Mouse (Mus musculus) E14TG2a.4 (cell line): ENCODE data around the gene Scube1.

Experiments used
- H3K27me3 ChIP-seq: 2 replicates; pipeline ENCODE4 v1.6.1; 2014; ENCODE audit warnings: low read length, control low read depth; ENCODE audit not compliant: insufficient read depth
- H3K36me3 ChIP-seq: 2 replicates; pipeline ENCODE4 v1.6.1; 2014; ENCODE audit warnings: low read length, control low read depth; ENCODE audit not compliant: insufficient read depth
- H3K4me1 ChIP-seq: replicated peaks from 2 replicates; pipeline ENCODE4 v1.6.1; 2014; ENCODE audit warnings: low read depth, low read length, control low read depth
- H3K4me3 ChIP-seq: replicated peaks from 2 replicates; pipeline ENCODE4 v1.5.1; 2014; ENCODE audit warnings: mild to moderate bottlenecking, low read length
- H3K9me3 ChIP-seq: 2 replicates; pipeline ENCODE4 v1.6.1; 2014; ENCODE audit warnings: low read length, control low read depth
- CTCF ChIP-seq: conservative IDR thresholded peaks from 2 replicates; pipeline ENCODE4 v1.5.1; 2014; ENCODE audit warnings: low read length
- NANOG ChIP-seq: IDR thresholded peaks from 2 replicates; pipeline ENCODE4 v1.6.1; 2014; ENCODE audit warnings: borderline replicate concordance, low read length, mixed read lengths
- POU5F1 ChIP-seq: IDR thresholded peaks from 2 replicates; pipeline ENCODE4 v1.6.1; 2014; ENCODE audit warnings: low read length, borderline replicate concordance

Scube1 gene

DNA sequence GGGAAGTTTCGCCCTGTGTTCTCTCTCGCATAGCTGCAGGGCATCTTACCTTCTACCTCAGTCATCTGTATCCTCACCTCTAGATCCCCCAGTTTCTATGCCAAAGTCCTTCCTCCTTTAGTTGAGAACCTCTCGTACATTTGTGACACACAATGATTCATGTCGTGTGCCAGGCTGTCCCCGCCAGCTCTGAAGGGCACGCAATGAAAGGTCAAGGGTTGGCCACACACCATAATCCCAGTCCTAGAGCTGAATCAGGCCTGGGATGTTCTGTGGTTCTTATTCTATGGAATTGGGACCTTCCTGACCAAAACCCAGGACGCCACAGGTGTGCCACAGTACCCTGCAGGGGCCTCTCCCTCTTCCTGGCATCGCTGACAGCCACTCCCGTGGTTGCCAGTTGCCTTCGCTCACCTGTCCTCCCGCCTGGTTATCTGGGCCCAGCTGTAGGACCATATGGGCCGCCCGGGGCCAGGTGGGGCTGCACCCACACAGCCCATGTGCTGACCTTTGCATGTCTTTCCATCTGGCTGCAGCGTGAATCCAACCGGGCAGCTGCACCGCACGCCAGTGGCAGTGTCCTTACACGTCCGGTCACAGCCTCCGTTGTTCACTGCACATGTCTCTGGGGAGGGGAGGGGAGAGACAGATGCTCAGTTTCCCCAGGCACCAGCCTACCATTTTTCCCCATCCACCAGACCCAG is 86.5 kb downstream of the Scube1 start:
- peaks cover 34% of the 10 kb centered on the region for H3K27me3 ChIP-seq
- peaks cover 64% of the 10 kb centered on the region for H3K4me1 ChIP-seq
- no peaks in the 10 kb centered on the region for H3K36me3 ChIP-seq
- no peaks in the 10 kb centered on the region for H3K9me3 ChIP-seq
- TF ChIP-seq NANOG, result no peak
- TF ChIP-seq POU5F1, result no peak
- TF ChIP-seq CTCF, result no peak
- H3K4me3 ChIP-seq, result peak overlapping the region; percentile 62

DNA sequence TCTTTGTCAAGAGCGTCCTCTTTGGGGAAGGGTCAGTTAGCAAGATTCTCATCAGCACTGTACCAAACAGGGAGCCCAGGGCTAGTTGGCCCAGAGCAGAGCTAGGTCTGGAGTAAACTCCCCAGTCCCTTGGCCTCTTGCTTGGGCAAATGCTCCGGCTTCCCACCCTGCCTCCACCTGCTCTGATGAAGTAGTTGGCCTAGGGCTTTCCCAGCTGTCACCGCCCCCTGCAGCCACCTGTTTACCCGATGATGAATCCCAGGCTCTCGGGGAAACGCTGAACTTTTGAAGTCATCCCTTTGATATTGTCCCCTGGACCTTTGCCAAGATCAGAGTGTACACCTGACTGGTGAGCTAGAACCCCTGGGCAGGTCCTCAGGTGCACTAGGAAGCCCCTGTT is 88.1 kb downstream of the Scube1 start:
- Histone ChIP-seq H3K4me1 (peaks cover 65% of the 10 kb centered on the region), H3K4me3 (no peak overlapping the region), H3K27me3 (peaks cover 37% of the 10 kb centered on the region), H3K9me3 (no peaks in the 10 kb centered on the region), H3K36me3 (no peaks in the 10 kb centered on the region)
- TF ChIP-seq POU5F1 (no peak), NANOG (no peak), CTCF (no peak)

DNA sequence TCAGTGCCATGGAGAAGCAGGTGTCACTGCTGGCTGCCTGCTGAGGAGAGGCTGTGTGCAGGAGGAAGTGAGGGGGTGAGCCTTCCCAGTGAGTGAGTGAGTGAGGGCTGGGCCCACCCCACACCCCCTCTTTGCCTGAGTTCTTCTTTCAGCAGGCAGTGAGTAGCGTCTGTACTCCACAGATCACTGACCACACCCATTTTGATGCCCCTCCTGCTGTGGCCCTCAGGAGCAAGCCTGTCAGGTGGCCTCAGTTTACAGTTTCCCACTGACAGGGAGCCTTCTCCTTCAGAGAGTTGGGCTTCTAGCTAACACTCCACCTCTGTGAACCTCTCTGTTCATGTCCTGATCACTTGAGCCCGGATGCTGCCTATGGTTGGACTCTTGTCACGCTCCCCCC is 89.6 kb downstream of the Scube1 start:
- Histone ChIP-seq H3K9me3 (peaks cover under 1% of the 10 kb centered on the region; the same call in 1 of the 2 replicates), H3K27me3 (peaks cover 36% of the 10 kb centered on the region), H3K4me3 (no peak overlapping the region), H3K4me1 (peaks cover 77% of the 10 kb centered on the region), H3K36me3 (no peaks in the 10 kb centered on the region)
- TF ChIP-seq NANOG (no peak), POU5F1 (no peak), CTCF (no peak)

DNA sequence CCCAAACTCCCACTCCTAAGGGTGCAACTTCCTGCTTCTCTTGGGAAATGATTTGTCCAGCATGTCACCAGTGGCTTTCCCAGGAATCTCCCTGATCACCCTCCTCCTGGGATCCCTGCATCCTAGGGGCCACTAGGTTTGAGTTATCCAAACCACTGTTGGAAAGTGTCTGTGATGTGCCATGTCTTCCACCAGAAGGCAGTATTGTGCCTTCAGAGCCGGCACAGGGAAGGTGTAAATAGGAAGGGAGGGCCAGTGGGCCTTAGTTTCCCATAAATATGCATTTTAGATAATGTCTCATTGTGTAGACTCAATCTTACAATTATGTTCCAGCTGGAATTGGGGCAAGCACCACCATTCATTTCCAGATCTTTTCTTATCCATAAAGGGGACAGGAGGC is 90.7 kb downstream of the Scube1 start:
- no peak overlapping the region for H3K4me3 ChIP-seq
- H3K36me3 ChIP-seq, result no peaks in the 10 kb centered on the region
- TF ChIP-seq CTCF (peak; percentile 60), POU5F1 (no peak), NANOG (no peak)
- H3K27me3 ChIP-seq, result peaks cover 25% of the 10 kb centered on the region
- peaks cover 75% of the 10 kb centered on the region for H3K4me1 ChIP-seq
- peaks cover 7% of the 10 kb centered on the region for H3K9me3 ChIP-seq

GRCm38 (mm10) chr15:83631071-83631470 is 93.8 kb downstream of the Scube1 start:
- H3K4me1 ChIP-seq, result peaks cover 55% of the 10 kb centered on the region
- 0 out of 2 replicates have a peak overlapping the region, but pooled peaks have one; percentile 7 for H3K4me3 ChIP-seq
- H3K36me3 ChIP-seq, result no peaks in the 10 kb centered on the region
- no peak for TF ChIP-seq CTCF
- TF ChIP-seq POU5F1, result no peak
- TF ChIP-seq NANOG, result no peak
- H3K9me3 ChIP-seq, result peaks cover 15% of the 10 kb centered on the region
- H3K27me3 ChIP-seq, result 0 out of 2 replicates have a peak, but pooled peaks cover 3% of the 10 kb centered on the region

DNA sequence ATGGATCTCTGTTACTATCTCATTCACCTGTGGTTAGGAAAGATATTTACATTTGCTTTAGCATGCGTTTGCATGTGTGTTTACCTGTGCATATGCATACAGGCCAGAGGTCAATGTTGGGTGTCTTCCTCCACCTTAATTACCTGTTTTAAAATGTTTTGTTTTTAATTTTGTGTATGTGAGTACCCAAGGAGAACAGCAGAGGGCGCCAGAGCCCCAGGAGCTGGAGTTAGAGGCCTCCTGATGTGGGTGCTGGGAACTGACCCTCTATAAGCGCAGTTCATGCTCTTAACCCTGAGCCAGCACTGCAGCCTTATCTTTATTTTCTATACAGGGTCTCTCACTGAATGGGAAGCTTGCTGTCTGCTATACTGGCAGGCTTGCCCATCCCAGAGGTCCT is 95.1 kb downstream of the Scube1 start:
- Histone ChIP-seq H3K4me1 (peaks cover 45% of the 10 kb centered on the region), H3K4me3 (no peak overlapping the region), H3K36me3 (no peaks in the 10 kb centered on the region), H3K9me3 (peaks cover 15% of the 10 kb centered on the region), H3K27me3 (0 out of 2 replicates have a peak, but pooled peaks cover 3% of the 10 kb centered on the region)
- no peak for TF ChIP-seq POU5F1
- peak; percentile 62 for TF ChIP-seq CTCF

DNA sequence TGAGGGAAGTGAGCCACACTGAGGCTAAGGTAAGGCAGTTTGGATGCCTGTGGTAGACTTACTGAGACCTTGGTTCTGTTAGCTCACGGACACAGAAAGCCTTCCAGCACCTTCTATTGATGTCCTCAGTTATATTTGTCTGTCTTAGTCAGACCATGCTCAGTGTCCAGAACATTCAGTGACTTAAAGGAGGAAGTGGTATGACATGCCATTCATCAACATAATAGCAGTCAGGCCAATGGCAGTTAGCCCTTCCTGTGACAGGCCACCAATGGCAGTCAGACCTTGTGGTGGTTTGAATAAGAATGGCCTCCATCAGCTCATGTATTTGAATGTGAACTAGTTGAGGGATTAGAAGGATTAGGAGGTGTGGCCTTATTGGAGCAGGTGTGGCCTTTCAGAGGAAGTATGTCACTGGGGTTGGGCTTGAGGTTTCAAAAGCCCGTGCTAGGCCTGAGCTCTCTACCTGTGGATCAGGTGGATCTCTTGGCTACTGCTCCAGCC is 98.6 kb downstream of the Scube1 start:
- Histone ChIP-seq H3K27me3 (0 out of 2 replicates have a peak, but pooled peaks cover 2% of the 10 kb centered on the region), H3K9me3 (peaks cover 24% of the 10 kb centered on the region), H3K4me1 (peaks cover 25% of the 10 kb centered on the region), H3K36me3 (no peaks in the 10 kb centered on the region), H3K4me3 (no peak overlapping the region)
- TF ChIP-seq POU5F1 (no peak), NANOG (no peak), CTCF (no peak)

- Histone ChIP-seq H3K36me3 (no peaks in the 10 kb centered on the region), H3K9me3 (no peaks in the 10 kb centered on the region), H3K4me3 (no peak overlapping the region), H3K27me3 (peaks cover 30% of the 10 kb centered on the region), H3K4me1 (0 out of 2 replicates have a peak, but pooled peaks cover 3% of the 10 kb centered on the region)
- TF ChIP-seq CTCF, result no peak
- no peak for TF ChIP-seq POU5F1
- TF ChIP-seq NANOG, result no peak
Observed at GRCm38 (mm10) chr15:83615245-83615644, 109.6 kb downstream of the Scube1 start.
